Mouse (Mus musculus): ENCODE data around the gene Rpl29.

Gene Rpl29

DNA sequence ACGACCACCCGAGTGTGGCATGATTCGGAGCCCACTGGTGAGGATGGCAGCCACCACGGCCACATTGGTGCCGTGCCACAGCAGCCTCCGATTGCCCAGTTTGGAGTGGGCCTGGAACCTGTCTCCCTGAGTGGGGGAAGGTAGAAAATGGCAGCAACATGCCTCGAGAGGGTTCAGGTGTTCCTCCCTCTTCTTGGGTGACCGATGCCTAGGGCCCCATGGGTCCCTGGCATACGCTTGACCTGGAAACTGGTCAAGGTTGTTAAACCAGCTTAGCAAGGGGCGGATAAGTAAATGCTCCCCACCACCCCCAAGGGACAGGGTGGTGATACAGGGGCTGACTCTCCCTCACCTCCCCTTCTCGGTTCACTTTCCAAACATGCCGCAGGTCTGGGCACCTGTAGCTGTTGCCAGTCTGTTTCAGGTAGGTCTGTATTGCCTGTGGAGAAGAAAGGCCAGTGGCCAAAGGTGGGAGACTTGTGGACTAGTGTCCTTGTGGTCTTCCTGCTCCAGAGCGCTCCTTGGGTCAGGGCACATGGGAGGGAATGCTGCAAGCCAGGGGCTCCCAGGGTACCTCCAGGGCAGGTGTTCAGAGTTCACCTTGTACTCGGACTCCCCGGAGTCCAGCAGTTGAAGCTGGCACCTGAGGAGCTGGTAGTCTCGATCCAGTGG, 44.0 kb downstream of the Rpl29 start:
- no peak for DNase-seq (ENCODE audit: low spot score)

DNA sequence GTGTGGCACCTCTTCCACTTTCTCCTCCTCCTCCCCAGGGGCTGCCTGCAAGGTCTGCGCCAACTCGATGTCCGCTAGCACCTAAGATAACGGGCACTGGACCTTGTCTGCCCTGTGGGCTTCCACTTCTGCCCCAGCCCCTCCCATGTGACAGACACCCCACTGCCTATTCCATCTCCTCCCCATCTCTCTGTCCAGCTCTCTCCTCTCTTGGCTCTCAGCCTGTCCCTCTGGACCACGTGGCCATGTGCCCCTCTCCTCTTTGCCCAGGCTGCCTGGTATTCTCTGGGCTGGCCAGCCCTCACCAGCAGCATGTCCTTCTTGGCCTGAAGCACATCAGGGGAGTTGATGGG, 44.5 kb downstream of the Rpl29 start:
- no peak for DNase-seq (ENCODE audit: low spot score)

DNA sequence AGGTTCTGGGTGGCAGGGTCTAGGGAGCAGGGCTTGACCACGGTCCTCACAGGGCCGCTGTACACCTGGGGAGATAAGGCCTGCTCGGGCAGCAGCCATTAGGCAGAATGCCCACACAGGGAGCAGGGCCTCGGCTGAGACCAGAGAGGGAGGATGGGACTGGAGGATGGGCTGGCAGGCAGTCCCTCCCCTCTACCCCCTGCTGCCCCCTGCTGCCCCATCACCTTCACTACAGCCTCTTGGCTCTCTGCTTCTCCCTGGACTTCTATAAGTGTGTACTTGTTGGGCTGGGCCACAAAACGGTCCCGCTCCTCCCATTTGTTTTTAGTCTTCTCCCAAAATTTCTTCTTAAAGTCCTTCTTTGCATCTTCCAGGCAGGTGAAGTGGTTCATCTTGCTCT, 45.2 kb downstream of the Rpl29 start:
- DNase-seq (ENCODE audit: low spot score) = peak; percentile 68

DNA sequence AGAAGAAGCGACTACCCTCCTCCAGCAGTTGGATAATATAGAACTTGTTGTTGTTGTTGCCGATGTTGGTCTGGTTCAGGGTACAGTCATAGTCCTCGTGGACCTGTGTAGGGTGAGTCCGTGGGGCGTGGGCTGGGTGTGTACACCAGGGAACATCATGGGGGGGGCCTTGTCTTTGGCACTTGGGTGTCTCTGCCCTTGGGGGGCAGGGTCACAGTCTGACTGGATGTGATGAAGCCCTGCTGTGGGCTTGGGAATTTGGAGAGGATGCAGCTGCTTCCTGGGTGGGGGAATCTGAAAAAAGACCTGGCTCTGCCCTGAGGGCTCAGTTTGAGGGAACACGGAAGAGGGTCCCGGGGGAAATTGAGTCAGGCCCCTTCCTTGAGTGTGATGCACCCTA, 45.8 kb downstream of the Rpl29 start:
- peak; percentile 24 for DNase-seq (ENCODE audit: low spot score)

DNA sequence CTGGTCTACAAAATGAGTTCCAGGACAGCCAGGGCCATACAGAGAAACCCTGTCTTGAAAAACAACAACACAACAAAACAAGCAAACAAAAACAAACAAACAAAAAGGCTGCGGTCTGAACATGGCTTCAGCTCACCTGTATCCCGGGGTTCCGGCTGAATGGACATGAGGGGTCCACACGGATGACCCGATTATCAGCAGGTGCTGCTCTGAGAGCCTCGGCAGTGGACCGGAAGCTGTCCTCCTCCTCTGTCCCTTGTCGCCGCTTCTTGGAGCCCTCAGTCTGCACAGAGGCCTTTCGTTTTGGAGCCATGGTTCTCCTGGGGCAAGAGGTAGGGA, 46.4 kb downstream of the Rpl29 start, which contains the start of gene Rrp9:
Rrp9 (plus strand) TSS at position 301 of the 339 bp plus-strand sequence.
- DNase-seq (ENCODE audit: low spot score) = no peak

DNA sequence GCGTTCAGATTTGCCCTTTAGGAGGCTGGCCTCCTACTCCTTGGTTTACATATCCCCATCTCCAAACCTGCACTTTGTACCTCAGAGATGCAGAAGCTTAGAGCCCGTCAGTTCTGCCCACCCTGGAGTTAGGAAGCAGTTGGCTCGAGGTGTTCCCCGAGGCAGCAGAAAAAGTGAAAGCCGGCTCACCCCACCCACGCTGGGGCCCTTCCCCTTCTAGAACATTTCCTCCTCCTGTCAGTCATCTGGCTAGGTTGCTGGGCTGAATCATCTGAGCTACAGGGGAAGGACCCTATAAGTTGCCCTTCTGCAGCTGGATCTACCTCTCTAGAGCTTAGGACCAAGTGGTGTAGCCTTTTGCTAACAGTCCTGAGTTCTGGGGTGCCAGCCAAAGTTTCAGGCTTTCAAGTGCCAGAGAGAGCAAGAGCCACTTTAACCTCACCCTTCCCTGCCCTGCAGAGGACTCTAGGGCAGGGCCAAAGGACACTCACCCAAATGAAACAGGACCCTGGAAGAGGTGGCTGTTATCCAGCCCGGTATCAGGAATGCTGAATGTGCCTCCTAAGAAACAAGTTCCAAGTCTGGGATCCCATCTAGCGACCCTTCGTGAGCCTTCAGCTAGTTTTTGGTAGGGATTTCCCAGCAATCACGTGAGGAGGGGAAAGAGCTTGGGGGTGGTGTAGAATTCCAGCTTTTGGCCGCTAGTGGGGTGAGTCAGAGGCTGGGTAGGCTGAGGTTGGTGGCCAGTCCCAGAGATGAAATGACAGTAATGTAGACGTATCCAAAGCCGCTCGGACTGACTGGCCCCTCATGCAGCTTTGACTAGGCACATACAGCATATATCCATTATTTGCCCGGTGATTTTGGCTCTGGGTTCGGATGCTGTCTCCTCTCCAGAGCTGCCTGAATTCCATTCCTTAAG, 47.0 kb downstream of the Rpl29 start:
- peak; percentile 85 for DNase-seq (ENCODE audit: low spot score)

DNA sequence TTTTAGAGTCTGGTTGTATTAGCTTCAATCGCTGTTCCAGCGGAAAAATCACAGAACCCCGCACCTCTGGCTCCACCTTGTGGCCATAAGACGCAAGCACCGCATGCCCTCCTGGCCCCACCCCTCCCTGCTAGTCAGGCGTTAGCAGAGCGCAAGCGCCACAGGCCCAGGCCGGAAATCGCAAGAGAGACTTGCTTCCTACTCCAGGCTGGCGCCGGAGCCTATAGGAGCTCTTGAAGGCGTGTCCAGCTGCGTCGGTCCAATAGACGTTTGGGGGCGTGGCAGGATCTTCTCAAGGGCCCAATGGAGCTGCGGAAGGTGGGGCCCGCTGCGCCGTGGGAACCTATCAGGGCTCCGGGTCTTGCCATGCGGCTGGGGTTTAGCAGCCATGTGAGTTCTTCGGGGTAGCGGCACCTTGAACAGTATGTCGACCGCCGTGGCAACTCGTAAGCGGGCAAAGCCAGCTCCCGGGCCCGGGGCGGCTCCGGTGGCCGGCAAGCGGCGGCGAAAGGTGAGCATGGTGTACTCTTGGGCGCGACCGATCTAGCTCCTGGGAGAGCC, 47.8 kb downstream of the Rpl29 start, which contains the start of gene Parp3:
Parp3 (minus strand) TSS at position 26 of the 561 bp plus-strand sequence.
- DNase-seq (ENCODE audit: low spot score) = peak; percentile 100

DNA sequence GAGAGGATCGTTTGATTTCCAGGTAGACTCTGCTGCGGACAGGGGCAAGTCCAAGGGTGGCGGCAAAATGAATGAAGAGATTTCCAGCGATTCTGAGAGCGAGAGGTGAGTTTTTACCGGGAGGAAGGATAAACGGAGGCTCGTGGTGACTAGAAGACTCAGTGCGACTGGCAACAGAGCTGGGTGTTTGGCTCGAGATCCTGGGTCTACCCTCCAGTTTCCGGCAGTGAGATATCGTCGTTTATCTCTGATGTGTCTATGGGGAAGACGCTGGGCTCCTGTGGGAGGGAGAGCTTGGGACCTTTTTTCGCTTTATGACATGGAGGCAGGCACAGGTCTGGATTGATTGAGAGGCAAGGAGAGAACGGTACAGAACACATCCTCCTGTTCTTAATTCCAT, 48.4 kb downstream of the Rpl29 start:
- DNase-seq (ENCODE audit: low spot score) = no peak

DNA sequence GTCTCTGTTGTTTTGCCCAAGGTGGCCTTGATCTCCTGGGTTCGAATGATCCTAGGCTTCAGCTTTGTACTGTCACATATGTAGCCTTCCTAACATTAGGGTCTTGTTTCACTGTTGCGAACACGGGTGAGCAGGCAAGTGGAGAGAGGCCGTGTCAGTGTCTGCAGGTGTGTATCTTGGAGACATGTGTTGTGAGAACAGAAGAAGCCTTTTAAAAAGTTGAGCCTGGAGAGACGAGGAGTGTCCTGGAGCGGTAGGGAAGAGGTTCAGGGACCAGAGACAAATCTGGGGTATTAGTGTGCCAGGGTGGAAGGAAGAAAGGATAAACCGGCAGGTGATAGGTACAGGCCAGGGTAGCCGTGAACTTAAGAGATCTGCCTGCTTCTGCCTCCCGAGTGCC, 48.8 kb downstream of the Rpl29 start:
- DNase-seq (ENCODE audit: low spot score) = no peak

DNA sequence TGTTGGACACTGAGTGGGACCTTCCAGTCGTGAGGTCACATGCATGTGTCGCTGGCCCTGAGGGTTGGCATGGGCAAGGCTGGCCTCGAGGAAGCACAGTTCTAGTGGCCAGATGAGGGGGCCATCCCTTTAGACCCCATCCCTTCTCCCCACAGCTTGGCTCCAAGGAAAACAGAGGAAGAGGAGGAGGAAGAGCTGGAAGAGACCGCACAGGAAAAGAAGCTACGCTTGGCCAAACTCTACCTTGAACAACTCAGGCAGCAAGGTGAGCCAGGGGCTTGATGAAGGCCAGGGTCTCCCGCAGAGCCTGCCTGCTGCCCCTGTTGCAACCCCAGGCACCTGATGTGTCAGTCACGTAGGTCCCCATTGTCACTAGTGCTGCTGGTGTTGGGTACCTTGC, 51.3 kb downstream of the Rpl29 start:
- no peak for DNase-seq (ENCODE audit: low spot score)

DNA sequence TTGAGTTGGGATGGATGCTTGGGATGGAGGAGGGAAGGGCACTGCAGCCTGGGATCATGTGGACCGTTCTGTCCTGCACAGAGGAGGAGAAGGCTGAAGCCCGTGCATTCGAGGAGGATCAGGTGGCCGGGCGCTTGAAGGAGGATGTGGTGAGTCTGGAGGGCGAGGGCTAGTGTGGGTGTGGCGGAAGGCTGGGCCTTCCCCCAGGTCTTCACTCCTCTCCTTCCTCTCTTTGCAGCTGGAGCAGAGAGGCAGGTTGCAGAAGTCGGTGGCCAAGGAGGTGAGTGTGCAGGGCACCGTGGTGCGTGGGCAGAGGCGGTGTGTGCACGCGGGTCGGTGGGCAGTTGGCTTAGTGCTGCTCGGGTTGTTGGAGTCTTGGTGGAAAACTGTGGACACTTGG, 51.8 kb downstream of the Rpl29 start:
- no peak for DNase-seq (ENCODE audit: low spot score)
